Mouse (Mus musculus) testis, postnatal 14 days (tissue): ENCODE results near the gene Klf15.

Experiments
- DNase-seq: peaks from one replicate; pipeline ENCODE4 v3.0.0; 2021; ENCODE audit warnings: low spot score

The Klf15 gene

DNA sequence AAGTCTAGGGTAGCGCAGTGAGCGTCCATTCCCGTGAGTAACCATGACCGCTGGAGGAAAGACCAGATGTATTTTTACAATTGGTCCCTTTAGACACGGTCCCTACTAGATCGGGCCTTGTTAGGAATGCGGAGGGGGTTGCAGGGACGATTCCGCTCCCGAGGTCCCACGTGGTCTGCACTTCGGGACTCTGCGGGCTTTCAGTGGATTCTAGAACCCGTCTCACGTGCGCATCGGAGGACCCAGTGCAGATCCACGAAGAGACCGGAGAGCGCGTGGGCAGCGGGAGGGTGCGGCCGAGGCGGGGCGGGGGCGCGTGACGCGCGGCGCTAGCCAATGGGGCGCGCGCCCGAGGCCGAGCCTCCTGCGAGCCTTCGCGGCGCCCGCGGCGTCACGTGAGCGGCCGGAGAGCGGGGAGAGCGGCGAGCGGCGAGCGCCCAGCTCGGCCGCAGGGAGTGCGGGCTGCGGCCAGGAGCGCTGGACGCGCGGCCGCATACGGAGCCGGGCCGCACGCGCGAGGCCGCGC, at the start of gene Klf15:
TSS of gene Klf15 (plus strand) at position 396 of the 526 bp plus-strand sequence.
- DNase-seq: peak; percentile 68

DNA sequence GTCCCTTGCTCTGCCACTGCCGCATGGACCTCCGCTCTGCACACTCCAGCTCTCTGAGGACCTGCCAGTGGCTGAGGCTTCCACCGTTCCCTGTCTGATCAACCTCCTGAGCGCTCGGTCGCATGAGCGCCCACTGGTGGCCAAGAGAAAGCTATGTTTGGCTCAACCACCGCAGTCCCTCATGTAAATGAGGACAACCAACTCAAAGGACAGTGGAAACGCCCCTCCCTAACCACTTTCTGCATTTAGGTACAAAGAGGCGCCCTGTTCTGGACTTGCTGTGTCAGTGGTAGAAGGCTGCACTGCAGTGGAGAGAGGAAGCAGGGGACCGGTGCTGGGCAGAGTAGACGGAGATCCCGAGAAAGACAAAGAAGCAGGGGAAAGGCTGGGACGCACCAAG, 39.8 kb upstream of the Klf15 start:
- DNase-seq: peak; percentile 76

DNA sequence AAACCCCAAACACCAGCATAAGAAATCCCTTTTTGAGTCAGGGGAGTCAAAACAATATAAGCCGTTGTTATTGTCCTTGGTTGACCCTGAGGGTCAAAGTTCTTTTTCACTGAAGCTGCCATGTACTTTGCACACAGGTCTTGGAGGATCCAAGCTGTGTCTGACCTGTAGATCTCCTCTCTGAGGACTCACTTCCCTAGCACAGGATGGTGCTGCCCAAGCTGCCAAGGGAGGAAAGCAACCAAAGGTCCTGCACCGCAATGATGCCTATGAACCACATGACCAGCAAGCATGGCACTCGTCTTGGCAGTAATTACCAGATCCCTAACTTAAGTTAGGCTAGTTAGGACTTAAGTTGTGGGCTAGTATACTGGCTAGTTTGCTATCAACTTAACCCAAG, 37.0 kb upstream of the Klf15 start:
- no peak for DNase-seq

DNA sequence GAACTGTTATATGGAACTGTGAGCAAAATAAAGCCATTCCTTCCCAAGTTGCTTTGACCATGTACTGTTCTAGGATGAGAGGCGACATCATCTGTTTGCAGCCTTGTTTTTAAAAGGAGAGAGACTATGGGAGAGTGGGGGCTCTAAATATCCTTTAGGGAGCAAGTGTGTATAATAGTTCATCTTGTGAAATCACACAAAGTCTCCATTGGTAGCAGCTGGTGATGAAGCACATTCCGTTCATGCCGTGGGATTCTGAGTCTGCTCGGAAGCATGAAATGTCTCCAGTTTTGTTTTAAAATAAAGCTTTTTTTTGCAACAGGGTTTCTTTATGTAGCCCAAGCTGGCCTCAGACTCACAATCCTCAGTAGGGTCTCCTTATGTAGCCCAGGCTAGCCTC, 36.4 kb upstream of the Klf15 start:
- DNase-seq: no peak

DNA sequence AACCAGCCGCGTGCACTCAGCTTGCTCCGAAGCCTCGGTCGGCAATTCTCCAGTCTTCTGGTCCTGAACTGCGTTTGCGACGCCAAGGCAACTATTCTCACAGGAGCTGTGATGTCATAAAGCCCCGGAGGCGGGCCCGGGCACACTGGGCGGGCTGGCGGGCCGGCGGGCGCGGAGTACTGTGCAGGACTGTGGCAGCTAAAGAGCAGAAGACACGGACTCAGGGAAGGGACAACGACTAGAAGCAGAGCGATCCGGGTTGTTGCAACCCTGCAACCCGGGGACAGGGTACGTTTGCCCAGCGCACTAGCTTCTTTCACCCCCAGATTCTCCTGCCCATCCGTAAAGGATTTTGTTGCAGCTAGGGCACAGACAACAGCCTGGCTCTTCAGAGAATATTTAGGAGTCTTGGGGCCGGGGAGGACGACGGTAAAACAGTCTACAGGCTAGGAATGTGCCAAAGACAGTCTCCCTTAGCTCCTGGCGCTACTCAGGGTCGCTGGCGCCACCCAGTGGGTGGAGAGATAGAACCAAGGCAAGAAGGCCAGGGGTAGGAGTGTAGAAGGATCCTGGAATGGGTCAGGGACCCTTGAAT, 33.9 kb upstream of the Klf15 start, which contains the start of gene Cfap100:
TSS of gene Cfap100 (minus strand) at position 418 of the 595 bp plus-strand sequence.
- DNase-seq: peak; percentile 51

DNA sequence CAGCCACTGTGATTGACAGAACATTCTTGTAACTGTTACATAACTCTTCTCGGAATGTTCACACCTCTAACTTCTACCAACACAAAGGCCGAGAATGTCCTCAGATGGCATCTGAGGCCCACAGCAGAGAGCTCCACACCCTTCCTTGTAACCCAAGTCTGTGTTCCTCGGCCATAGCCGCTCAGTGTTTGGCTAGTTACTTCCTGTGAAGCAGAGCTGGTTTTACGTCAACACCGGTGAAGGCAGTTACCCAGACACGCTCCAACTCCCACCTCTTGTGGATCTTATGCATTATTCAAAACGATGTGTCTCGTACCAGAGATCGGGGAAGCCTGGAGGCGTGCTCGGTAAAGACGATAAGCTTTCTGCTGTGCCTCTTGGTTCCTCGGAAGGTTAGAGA, 32.5 kb upstream of the Klf15 start:
- no peak for DNase-seq

DNA sequence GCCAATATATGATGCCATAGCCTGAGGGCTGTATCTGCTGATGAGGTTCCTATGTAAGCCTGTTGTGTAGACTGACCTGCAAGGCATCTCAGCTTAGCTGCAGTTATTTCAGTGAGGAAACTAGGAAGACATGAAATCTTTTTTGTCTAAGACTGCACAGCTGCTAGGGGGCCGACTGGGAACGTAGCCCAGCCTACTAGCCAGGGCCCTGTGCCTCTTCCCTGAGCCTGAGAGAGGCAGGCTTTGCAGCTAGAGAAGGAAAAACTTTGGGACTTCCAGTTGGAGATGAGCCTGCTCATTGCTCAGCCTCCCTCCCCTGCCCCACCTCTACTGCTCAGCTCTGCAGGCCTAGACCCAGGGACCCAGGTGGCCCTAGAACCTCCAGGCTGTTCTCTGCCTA, 30.9 kb upstream of the Klf15 start:
- DNase-seq: no peak

DNA sequence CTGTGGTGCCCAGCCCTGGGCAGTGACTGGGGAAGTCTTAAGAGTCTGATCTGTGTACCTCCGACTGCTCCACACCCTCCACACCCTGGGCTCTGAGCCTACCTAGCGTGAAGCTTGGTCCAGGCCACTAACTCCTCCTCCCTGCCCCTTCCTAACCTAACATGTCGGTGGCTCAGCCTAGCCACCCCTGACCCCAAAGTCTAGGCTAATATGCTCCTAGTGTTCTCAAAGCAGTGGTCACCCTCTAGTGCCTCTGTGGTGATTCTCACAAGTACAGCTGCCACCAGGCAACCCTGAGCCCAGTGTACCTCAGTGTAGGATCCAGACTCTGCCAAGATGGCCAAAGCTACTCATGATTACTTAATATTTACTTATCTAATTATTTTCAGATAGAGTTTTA, 27.7 kb upstream of the Klf15 start:
- no peak for DNase-seq

DNA sequence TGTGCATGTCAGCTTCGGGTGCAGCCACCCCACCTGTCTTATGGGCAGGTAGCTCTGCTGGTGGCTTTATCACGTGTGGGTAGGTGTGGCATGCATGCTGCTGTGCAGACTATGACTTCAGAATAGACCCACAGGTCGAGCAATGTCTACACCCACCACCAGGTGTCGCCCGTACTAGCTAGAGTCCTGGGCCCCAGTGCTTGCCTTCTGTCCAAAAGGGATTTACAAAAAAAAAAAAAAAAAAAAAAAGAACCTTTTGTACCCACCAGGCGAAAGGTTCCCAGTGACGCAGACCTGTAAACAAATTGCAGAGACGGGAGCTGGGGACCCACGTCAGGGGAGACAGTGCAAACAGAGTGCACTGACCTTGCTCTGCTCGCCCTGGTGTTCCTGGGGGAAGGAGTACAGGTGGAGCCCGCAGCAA, 27.2 kb upstream of the Klf15 start:
- DNase-seq: peak; percentile 33

DNA sequence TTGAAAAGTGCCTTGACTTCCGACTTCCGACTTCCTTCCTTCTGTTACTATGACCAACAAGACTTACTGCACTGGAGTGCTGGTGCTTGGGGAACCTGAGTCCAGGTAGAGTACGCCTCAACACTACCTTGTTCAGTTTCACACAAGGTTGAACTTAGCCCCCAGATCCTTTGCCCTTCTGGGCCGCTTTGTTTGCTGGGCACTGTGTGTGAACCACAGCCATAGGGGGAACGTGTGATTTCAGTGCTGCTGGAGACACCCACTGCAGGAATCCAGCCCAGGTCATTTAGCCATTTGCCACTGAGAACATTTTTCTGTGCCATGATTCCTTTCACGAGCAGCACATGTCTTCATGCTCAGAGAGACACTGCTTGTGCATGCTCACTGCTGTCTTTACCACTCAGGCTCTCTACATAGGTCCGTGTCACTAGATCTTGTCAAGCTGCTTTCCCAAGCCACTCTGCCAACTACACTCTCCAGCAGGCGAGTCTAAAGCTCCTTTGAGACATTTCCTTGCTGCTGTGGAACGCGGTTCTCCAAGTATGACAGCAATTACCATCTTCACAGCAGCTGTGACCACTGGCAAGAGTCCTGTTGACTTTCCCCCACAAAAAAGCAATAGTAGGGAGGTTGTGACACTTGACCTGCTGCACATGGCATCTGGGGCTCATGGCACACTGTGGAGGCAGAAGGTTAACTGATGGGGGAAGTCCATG, 26.0 kb upstream of the Klf15 start:
- no peak for DNase-seq

DNA sequence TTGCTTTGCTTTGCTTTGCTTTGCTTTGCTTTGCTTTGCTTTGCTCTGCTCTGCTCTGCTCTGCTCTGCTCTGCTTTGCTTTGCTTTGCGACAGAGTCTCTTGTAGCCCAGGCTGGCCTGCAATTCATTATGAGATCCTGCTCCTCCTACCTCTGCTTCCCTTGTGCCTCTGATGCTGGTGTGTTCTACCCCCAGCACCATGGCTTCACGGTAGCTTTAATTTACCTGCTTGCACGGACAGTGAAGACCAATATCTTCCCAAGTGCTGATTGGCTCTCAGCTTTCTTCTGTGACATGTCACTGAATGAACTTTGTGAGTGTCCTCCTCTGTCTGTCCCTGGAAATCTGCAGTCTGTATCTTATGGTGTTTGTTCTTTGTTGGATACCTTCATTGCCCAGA, 25.3 kb upstream of the Klf15 start:
- no peak for DNase-seq

DNA sequence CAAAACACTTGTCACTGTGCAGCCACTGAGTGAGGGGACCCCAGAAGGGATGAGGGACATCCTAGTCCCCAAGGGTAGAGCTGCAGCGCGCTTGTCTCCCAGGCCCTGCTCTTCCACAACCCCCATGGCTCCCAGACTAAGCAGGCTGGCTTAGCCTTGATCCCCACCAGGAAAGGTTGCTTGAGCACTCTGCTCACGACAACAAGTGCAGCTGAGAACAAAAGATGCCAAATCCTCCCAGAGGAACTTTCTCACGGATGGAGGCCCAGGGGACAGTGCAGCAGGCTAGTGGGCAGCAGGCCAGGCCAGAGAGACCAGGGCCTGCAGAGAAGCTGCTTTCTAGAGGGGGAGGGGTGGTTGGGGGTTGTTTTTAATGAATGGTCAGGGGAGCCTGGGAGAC, 15.5 kb upstream of the Klf15 start:
- no peak for DNase-seq

DNA sequence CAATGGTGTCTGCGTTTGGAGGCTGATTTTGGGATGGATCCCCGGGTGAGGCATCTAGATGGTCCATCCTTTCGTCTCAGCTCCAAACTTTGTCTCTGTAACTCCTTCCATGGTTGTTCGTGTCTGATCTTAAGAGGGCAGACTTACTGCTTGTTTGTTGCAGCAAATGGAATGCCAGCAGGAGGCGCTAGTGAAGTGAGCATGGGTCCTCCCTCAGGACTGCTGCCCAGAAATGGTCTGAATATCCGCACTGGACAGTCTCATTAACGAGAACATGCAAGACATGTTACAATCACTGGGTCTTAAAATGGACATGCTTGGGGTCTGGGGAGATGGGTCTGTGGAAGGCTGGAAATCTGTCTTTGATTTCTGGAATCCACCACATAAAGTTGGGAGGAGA, 12.2 kb upstream of the Klf15 start:
- DNase-seq: peak; percentile 67

DNA sequence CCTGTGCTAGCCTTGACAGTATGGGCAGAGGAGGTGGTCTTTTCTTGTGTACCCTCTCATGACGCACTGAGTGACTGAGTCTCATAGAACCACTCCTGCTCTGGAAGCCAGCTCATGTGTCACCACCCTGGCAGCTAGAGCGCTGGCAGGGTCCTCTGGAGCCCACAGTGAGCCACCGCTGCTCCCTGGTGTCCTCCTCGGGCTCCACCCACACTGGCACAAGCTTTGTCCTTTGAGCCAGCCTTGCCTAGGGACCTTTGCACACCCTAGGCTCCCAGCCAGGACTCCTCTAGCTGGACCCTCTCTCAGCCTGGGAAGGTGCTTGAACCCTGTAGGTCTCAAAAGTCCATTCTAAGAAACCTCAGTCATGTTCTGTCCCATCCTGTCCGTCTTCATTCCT, 11.7 kb upstream of the Klf15 start:
- no peak for DNase-seq

DNA sequence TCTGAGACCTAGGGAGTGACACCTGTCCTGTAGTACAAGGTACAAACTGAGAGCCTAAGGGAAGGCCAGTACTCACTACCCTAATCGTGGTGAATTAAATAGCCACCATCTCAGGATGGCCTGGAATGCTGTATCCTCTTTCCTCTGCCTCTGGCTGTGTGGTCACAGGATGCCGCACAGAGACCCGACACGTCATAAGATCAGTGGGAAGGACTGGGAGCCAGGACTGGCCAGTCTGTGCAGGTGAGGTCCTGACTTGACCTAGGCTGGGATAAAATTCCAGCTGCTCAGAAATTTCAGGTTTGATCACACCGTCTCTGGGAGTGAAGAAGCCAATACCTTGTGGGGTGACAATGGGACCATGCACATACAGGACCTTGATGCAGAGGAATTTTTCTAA, 10.9 kb upstream of the Klf15 start:
- no peak for DNase-seq

DNA sequence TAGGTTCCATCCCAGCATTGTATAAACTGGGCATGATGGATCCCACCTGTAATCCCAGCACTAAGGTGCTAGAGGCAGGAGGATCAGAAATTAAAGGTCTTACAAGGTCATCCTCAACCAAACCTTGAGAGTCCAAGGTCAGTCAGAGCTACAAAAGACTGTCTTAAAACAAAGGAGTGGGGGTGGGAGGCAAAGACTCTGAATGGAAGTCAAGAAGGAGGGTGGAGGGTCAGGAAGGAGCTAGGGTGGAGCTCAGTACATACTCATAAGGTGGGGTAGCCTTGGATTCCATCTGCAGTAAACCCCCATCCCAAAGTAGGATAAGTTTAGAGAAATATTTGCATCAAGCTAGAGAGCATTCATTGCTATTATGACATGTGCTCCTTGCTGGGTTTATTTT, 9.8 kb upstream of the Klf15 start:
- DNase-seq: no peak

DNA sequence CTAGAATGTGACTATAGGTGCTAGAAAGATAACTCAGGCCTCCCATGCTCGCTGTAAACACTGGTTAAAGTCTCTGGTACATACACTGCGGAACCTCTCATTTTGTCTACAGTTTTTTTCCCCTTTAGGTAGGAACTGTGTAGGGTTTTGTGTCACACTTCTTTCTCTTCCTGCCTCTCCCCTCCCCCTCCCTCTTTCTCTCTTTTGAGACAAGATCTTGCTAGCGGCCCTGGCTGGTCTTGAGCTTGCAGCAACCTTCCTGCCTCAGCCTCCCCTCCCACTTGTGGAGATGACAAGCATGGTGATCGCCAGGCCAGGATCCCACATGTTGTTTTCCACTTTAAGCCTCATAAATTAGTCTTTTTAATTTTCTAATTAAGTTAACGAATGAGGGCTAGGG, 8.6 kb upstream of the Klf15 start:
- no peak for DNase-seq

DNA sequence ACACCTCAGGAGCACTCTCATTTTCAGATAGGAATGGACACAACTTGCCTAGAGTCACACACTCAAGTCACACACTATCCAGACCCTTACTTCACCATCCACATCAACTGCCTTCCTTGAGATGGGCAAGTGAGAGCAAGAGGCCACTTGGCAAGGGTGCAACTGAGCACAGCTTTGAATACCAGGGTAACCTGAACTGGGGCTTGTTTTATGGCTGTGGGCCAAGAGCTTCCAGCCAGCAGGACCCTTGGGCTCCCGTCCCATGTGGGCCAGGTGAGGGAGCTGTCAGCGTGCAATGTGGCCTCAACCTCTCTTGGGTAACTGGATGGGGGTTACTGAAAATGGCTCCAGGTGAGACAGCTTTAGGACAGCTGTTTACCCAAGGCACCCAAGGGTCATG, 5.0 kb upstream of the Klf15 start:
- DNase-seq: no peak

DNA sequence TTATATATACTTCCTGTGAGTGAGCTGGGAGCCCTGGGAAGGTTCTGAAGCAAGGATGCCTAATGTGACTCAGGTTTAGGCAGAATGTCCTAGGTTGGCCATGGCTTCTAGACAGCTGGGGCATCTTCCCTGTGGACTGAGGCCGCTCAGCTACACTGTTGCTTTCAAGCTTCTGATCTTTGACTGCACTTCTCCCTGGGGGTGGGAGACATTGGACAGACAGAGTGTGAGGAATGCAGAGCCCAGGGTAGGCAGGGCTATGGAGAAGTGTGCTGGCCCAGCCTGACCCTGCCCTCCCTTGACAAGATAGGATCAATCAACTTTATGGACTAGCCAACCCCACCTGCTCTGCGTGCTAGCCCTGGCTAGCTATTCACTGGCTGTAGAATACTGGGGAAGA, 1.2 kb upstream of the Klf15 start:
- DNase-seq: no peak

DNA sequence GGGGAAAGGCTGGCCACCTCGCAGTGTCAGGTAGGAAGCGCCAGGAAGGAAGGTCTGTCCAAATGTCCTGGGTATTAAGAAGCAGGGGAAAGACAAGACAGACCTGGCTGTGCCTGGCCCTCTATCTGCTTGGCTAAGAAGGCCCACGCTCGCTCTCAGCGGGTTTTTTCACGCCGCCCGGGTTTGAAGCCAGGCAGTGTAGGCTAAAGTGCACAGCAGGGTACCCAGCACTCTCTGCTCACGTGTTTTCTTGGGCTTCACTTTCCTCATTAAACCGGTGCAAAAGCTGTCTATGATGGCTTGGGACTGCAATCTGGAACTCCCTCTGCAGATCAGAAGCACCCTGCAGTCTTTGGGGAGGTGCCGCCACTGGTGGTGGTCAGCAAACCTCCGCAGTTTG, 605 bp upstream of the Klf15 start:
- DNase-seq: no peak

DNA sequence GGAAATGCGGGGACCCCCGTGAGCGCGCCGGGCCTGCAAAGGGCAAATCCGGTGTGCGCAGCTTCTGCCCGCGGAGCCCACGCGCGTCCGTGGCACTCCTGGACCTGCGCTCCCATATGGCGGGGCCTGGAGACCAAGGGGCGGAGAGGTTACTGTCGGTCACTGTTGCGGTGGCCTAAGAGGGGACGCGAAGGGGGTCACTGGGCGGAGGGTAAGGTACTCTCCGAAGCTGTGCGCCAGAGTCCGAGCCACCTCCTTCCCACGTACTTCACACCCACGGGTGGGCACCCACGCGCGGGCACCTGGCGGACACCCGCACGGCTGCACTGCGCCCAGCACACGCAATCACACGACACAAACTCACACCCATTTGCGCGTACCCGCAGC, 458 bp downstream of the Klf15 start:
- DNase-seq: no peak

DNA sequence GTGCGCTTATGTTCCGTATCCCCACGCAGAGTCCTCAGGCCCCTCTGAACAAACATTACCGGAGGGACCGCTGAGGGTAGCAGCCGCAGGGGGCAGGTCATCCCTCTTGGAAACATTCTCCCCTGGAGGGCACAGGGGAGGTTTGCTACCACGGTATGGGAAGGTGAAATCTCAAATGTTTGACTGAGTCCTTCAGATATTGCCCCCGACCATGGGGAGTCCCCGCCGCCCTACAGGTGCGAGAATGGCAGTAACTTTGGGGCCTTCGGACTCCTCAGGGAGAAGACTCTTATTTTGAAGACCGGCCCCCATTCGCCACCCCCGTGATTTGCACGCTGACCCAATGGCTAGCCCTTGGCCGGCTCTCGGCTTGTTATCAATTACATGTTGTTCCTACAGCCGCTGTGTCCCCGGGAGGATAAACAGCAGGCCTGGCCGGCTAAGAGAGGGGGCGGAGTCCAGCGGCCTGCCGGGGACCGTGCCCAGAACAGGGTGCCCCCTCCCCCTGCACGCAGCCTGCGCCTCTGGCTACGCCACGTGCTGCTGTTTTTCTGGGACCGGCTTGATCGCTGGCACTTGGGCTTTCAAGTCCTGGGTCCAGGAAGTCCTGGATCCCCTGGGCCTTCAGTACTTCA, 969 bp downstream of the Klf15 start:
- peak; percentile 91 for DNase-seq

DNA sequence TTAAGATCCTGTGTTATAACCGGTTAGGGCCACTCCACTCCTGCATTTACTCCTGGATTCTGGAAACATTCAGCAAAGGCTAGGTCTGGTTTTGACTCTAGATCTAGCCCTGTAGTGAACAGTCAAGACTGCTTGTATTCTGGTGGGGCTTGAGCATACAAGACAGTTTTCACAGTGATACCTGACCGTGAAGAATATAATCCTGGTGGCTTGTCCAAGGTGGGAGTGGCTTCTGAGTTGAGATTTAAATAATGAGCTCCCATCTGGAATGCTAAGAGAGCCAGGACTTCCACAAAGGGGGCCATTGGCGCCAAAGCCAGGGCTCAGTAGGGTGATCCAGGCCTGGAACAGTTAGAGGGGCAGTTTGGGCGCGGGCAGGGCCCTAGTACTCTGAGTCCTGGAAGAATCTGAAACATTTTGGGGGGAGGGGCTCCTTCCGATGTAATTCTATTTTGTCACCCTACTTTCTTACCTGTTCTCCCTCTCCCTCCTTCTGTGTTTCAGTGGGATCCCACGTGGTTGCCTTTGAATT, 1.6 kb downstream of the Klf15 start:
- DNase-seq: no peak
